ENCODE assay signal across 8 mouse cellular contexts in the genomic region with DNA sequence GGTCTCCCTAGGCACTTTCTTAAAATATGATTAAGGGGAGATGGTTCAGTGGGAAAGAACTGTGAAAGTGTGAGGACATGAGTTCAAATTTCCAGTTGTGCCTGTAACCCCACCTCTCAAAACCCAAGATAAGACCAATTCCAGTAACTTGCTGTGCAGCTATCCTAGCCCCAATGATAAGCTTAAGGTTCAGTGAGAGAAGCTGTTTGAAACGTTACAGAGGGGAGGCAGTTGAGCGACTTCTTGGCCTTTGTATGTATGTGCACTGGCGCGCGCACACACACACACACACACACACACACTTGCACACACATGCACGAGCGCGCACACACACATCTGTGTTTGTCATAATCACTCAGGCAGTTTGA. TPM values are rescaled to one million over a fixed set of nuclear protein-coding genes. Genes with fewer than 3 reads are reported as not detected.
A peak's percentile ranks its signal among the peaks of the same experiment; 100 is the strongest.
DNase-seq lines count a peak whose midpoint lies in the region; ATAC-seq and TF ChIP-seq lines count a peak whose summit lies in the region.

No protein-coding gene starts in this region.

- H3K27me3 ChIP-seq in heart, embryonic 11.5 days (ENCODE audit: control insufficient read depth, insufficient read depth, low read length) = no peaks in the 10 kb centered on the region
- no peaks in the 10 kb centered on the region for H3K27me3 ChIP-seq in MEL (ENCODE audit: control insufficient read depth in 1 of 2, insufficient read depth in 2 of 2, low read length in 2 of 2)
- no peaks in the 10 kb centered on the region for H3K27me3 ChIP-seq in hindbrain, embryonic 16.5 days (replicated peaks; ENCODE audit: control insufficient read depth, insufficient read depth, low read length)
- no peaks in the 10 kb centered on the region for H3K27me3 ChIP-seq in midbrain, embryonic 13.5 days

- no peak for TF ChIP-seq RAD21 in MEL (IDR thresholded peaks at IDR 0.05; ENCODE audit: low read depth, low read length)

- peak overlapping the region; percentile 28 for H3K4me3 ChIP-seq in heart, embryonic 11.5 days (ENCODE audit: low read depth, low read length)
- H3K4me3 ChIP-seq in MEL (ENCODE audit: control insufficient read depth in 1 of 2, insufficient read depth in 1 of 2, low read depth in 2 of 2, low read length in 2 of 2) = peak overlapping the region; percentile 57 to 75
- peak overlapping the region; percentile 30 for H3K4me3 ChIP-seq in hindbrain, embryonic 16.5 days (ENCODE audit: low read length)
- no peak overlapping the region for H3K4me3 ChIP-seq in midbrain, embryonic 13.5 days (replicated peaks)

- H3K4me2 ChIP-seq in heart, embryonic 11.5 days = peak overlapping the region; percentile 55
- H3K4me2 ChIP-seq in hindbrain, embryonic 16.5 days (ENCODE audit: low read length) = peak overlapping the region; percentile 64
- peak overlapping the region; percentile 31 for H3K4me2 ChIP-seq in midbrain, embryonic 13.5 days (replicated peaks)

- no peak overlapping the region for H3K9ac ChIP-seq in heart, embryonic 11.5 days (ENCODE audit: low read depth, low read length)
- H3K9ac ChIP-seq in MEL (ENCODE audit: control insufficient read depth, low read depth, low read length, poor library complexity, severe bottlenecking) = peak overlapping the region; percentile 38
- H3K9ac ChIP-seq in hindbrain, embryonic 16.5 days (ENCODE audit: low read depth, low read length) = no peak overlapping the region; the same call in 1 of the 2 replicates
- H3K9ac ChIP-seq in midbrain, embryonic 13.5 days (replicated peaks) = no peak overlapping the region

- no peak for DNase-seq in heart, adult 11 months
- DNase-seq in MEL (ENCODE audit: low read depth, low spot score) = peak; percentile 82
- no peak for DNase-seq in left cerebral cortex, adult 11 months (ENCODE audit: low spot score)
- no peak for DNase-seq in cerebellum, postnatal 10 days
- no peak for DNase-seq in cerebellum, postnatal 14 days

- H3K9me3 ChIP-seq in heart, embryonic 11.5 days (replicated peaks; ENCODE audit: control insufficient read depth, low read length) = no peaks in the 10 kb centered on the region
- H3K9me3 ChIP-seq in MEL (replicated peaks; ENCODE audit: insufficient read depth, low read length) = no peaks in the 10 kb centered on the region
- H3K9me3 ChIP-seq in hindbrain, embryonic 16.5 days (ENCODE audit: control insufficient read depth, low read length) = no peaks in the 10 kb centered on the region
- H3K9me3 ChIP-seq in midbrain, embryonic 13.5 days = no peaks in the 10 kb centered on the region

- no peak for TF ChIP-seq CTCF in MEL (IDR thresholded peaks at IDR 0.05 in 2 of 3, conservative IDR thresholded peaks at IDR 0.05 in 1 of 3; ENCODE audit: control insufficient read depth in 1 of 3, insufficient read depth in 1 of 3, low read depth in 2 of 3, low read length in 3 of 3, poor library complexity in 1 of 3, severe bottlenecking in 1 of 3)

- TF ChIP-seq EP300 in MEL (IDR thresholded peaks at IDR 0.05; ENCODE audit: low read depth in 1 of 2, low read length in 2 of 2) = peak; percentile 46 to 71; a peak in 2 of 4 replicates

- no peak overlapping the region for H3K27ac ChIP-seq in heart, embryonic 11.5 days (ENCODE audit: low read depth, low read length)
- H3K27ac ChIP-seq in MEL (ENCODE audit: control insufficient read depth, low read depth, low read length) = peak overlapping the region; percentile 68
- H3K27ac ChIP-seq in hindbrain, embryonic 16.5 days (ENCODE audit: low read depth, low read length) = no peak overlapping the region
- no peak overlapping the region for H3K27ac ChIP-seq in midbrain, embryonic 13.5 days

- ATAC-seq in heart, embryonic 11.5 days (replicated peaks; ENCODE audit: insufficient number of reproducible peaks, low FRiP score, low TSS enrichment) = no peak
- ATAC-seq in hindbrain, embryonic 16.5 days = no peak
- ATAC-seq in midbrain, embryonic 13.5 days = no peak

- peaks cover 26% of the 10 kb centered on the region for H3K4me1 ChIP-seq in heart, embryonic 11.5 days (ENCODE audit: control insufficient read depth, insufficient read depth, low read length)
- peaks cover 5 to 20% of the 10 kb centered on the region in 2 experiments for H3K4me1 ChIP-seq in MEL (ENCODE audit: control insufficient read depth in 1 of 2, insufficient read depth in 2 of 2, low read length in 2 of 2)
- peaks cover 32% of the 10 kb centered on the region for H3K4me1 ChIP-seq in hindbrain, embryonic 16.5 days (ENCODE audit: control insufficient read depth, insufficient read depth, low read depth, low read length)
- peaks cover 36% of the 10 kb centered on the region for H3K4me1 ChIP-seq in midbrain, embryonic 13.5 days (replicated peaks)

- no peaks in the 10 kb centered on the region for H3K36me3 ChIP-seq in heart, embryonic 11.5 days (ENCODE audit: control insufficient read depth, insufficient read depth, low read length)
- peaks cover 0 to 15% of the 10 kb centered on the region in 2 experiments; a peak in 2 of 4 replicates for H3K36me3 ChIP-seq in MEL (ENCODE audit: control insufficient read depth in 1 of 2, insufficient read depth in 2 of 2, low read length in 2 of 2)
- no peaks in the 10 kb centered on the region for H3K36me3 ChIP-seq in hindbrain, embryonic 16.5 days (ENCODE audit: control insufficient read depth, insufficient read depth, low read length)
- no peaks in the 10 kb centered on the region for H3K36me3 ChIP-seq in midbrain, embryonic 13.5 days

- TF ChIP-seq POLR2A in MEL (IDR thresholded peaks at IDR 0.05; ENCODE audit: control insufficient read depth in 1 of 2, insufficient read depth in 1 of 2, low read depth in 1 of 2, low read length in 2 of 2, poor library complexity in 1 of 2) = 0 out of 4 replicates have a peak, but pooled peaks of 1 of the 2 experiments have one; percentile 36

- 76% methylated on average over 8 of the region's 8 CpGs for WGBS in heart, embryonic 11.5 days (ENCODE audit: insufficient replicate concordance)
- WGBS in hindbrain, embryonic 16.5 days = 82% methylated on average over 8 of the region's 8 CpGs
- WGBS in midbrain, embryonic 13.5 days = 81% methylated on average over 8 of the region's 8 CpGs

- H3K79me2 ChIP-seq in MEL (ENCODE audit: control insufficient read depth, insufficient read depth, low read length, poor library complexity) = peaks cover 12% of the 10 kb centered on the region

TF ChIP-seq in MEL, 35 proteins besides CTCF, POLR2A, EP300 and RAD21:
- no peak for TF ChIP-seq GABPA (IDR thresholded peaks at IDR 0.05; ENCODE audit: low read depth, low read length)
- no peak for TF ChIP-seq ZKSCAN1 (IDR thresholded peaks at IDR 0.05; ENCODE audit: low read depth, low read length)
- TF ChIP-seq ZC3H11A (IDR thresholded peaks at IDR 0.05; ENCODE audit: low read depth, low read length) = no peak
- no peak for TF ChIP-seq POLR2AphosphoS5 (IDR thresholded peaks at IDR 0.05; ENCODE audit: borderline replicate concordance, low read depth, low read length)
- TF ChIP-seq NELFE (IDR thresholded peaks at IDR 0.05; ENCODE audit: low read depth, low read length) = no peak; the same call in 1 of the 2 replicates
- no peak for TF ChIP-seq MYC (IDR thresholded peaks at IDR 0.05; ENCODE audit: low read depth, low read length)
- TF ChIP-seq ETS1 (IDR thresholded peaks at IDR 0.05; ENCODE audit: low read depth, low read length) = peak; percentile 60; the same call in 1 of the 2 replicates
- TF ChIP-seq UBTF (IDR thresholded peaks at IDR 0.05; ENCODE audit: borderline replicate concordance, insufficient read depth, low read depth, low read length) = no peak
- TF ChIP-seq ZMIZ1 (IDR thresholded peaks at IDR 0.05; ENCODE audit: low read depth, low read length) = 0 out of 2 replicates have a peak, but pooled peaks have one; percentile 47
- peak; percentile 32; the same call in 1 of the 2 replicates for TF ChIP-seq MAX (IDR thresholded peaks at IDR 0.05; ENCODE audit: low read length)
- TF ChIP-seq E2F4 (IDR thresholded peaks at IDR 0.05; ENCODE audit: borderline replicate concordance, low read depth, low read length) = no peak
- peak; percentile 67 for TF ChIP-seq SIN3A (IDR thresholded peaks at IDR 0.05; ENCODE audit: low read length)
- TF ChIP-seq MYB (IDR thresholded peaks at IDR 0.05; ENCODE audit: low read depth, low read length) = peak; percentile 89
- peak; percentile 23; the same call in 1 of the 2 replicates for TF ChIP-seq HCFC1 (IDR thresholded peaks at IDR 0.05; ENCODE audit: low read depth, low read length)
- TF ChIP-seq GATA1 (IDR thresholded peaks at IDR 0.05; ENCODE audit: low read depth, low read length) = peak; percentile 67
- no peak for TF ChIP-seq MEF2A (IDR thresholded peaks at IDR 0.05; ENCODE audit: extremely low read depth, insufficient replicate concordance, low read depth, low read length, poor library complexity, severe bottlenecking)
- TF ChIP-seq TCF12 (IDR thresholded peaks at IDR 0.05; ENCODE audit: low read depth, low read length) = peak; percentile 31; the same call in 1 of the 2 replicates
- no peak for TF ChIP-seq BHLHE40 (IDR thresholded peaks at IDR 0.05; ENCODE audit: borderline replicate concordance, low read depth, low read length)
- TF ChIP-seq USF1 (IDR thresholded peaks at IDR 0.05; ENCODE audit: low read depth, low read length) = no peak
- no peak for TF ChIP-seq MAFK (IDR thresholded peaks at IDR 0.05; ENCODE audit: borderline replicate concordance, low read depth, low read length)
- no peak for TF ChIP-seq CHD1 (IDR thresholded peaks at IDR 0.05; ENCODE audit: low read depth, low read length)
- TF ChIP-seq MAZ (IDR thresholded peaks at IDR 0.05; ENCODE audit: low read depth, low read length) = no peak; the same call in 1 of the 2 replicates
- no peak for TF ChIP-seq TAL1 (IDR thresholded peaks at IDR 0.05; ENCODE audit: low read length)
TF ChIP-seq in MEL: peak in this region for 8.

RNA-seq across cellular contexts. Expression of gene Gna12, which starts 0.8 kb away (rescaled TPM):
- 33.1 and 34.0 TPM in 2 replicates for polyA plus RNA-seq in heart, embryonic 11.5 days (2014; fragmentation: Nextera tagmentation; extraction: Ambion mirVana)
- 36.7 and 46.0 TPM in 2 replicates for total RNA-seq in MEL (2012; rRNA removed)
- 10 to 100 TPM in 1 of 2 experiments, not detected in 1; 55.2 TPM for polyA plus RNA-seq in MEL (2012; ENCODE audit: insufficient read depth in 1 of 2, insufficient read length in 2 of 2, low read depth in 1 of 2, low replicate concordance in 2 of 2, missing spikeins in 1 of 2)
- 10.3 and 11.1 TPM in 2 replicates for polyA plus RNA-seq in hindbrain, embryonic 16.5 days (2015; fragmentation: Nextera tagmentation; extraction: Ambion mirVana)
- polyA plus RNA-seq in midbrain, embryonic 13.5 days (2015; fragmentation: Nextera tagmentation; extraction: Ambion mirVana) = 12.0 and 12.1 TPM in 2 replicates
